Comparison of ENCODE assay signal across 16 mouse cellular contexts in genomic region chr1:166126795-166127194, GRCm38 (mm10). TPM values are rescaled to one million over a fixed set of nuclear protein-coding genes. Genes with fewer than 3 reads are reported as not detected.
DNase-seq lines count a peak whose midpoint lies in the region; ATAC-seq lines count a peak whose summit lies in the region.
"Had no signal": no experiment of that assay in that cellular context is flagged by ENCODE, and none has a peak within 500 bp of the region (broad histone marks: within the 10 kb centered on the region; RNA-seq: fewer than 3 reads in every experiment).

No protein-coding gene starts in this region.

- H3K4me3 ChIP-seq in intestine, embryonic 16.5 days (ENCODE audit: low read length), result no peak overlapping the region
- H3K4me3 ChIP-seq: forebrain, embryonic 10.5 days; megakaryocyte, embryonic 14.5 days had no signal

- no peaks in the 10 kb centered on the region for H3K27me3 ChIP-seq in intestine, embryonic 16.5 days (replicated peaks; ENCODE audit: control insufficient read depth, insufficient read depth, low read length)

- 58% methylated on average over 9 of the region's 9 CpGs for WGBS in intestine, embryonic 16.5 days

- peak overlapping the region; percentile 35 for H3K4me2 ChIP-seq in intestine, embryonic 16.5 days (ENCODE audit: low read depth, low read length)
- H3K4me2 ChIP-seq: liver, embryonic 11.5 days had no signal

- H3K9me3 ChIP-seq in intestine, embryonic 16.5 days (ENCODE audit: control insufficient read depth, low read length), result no peaks in the 10 kb centered on the region

- H3K4me1 ChIP-seq in intestine, embryonic 16.5 days (ENCODE audit: control insufficient read depth, insufficient read depth, low read length), result peaks cover 20% of the 10 kb centered on the region

- no peaks in the 10 kb centered on the region for H3K36me3 ChIP-seq in intestine, embryonic 16.5 days (ENCODE audit: control insufficient read depth, insufficient read depth, low read length)
- H3K36me3 ChIP-seq: forebrain, embryonic 10.5 days had no signal

- H3K27ac ChIP-seq in intestine, embryonic 16.5 days (ENCODE audit: low read length), result no peak overlapping the region

- ATAC-seq in intestine, embryonic 16.5 days, result no peak

- no peak overlapping the region for H3K9ac ChIP-seq in intestine, embryonic 16.5 days (ENCODE audit: low read depth, low read length)

- peak; percentile 13 for DNase-seq in embryo, embryonic 9.5 days (ENCODE audit: extremely low spot score)
- DNase-seq in embryo, embryonic 11 days, result no peak
- DNase-seq in ES-CJ7 (ENCODE audit: low read depth, low spot score), result peak; percentile 96
- DNase-seq in heart, adult 8-10 months (ENCODE audit: low spot score), result peak; percentile 13
- no peak for DNase-seq in left cerebral cortex, adult 9 months (ENCODE audit: low spot score in 2 of 2)
- no peak for DNase-seq in layer of hippocampus, adult 8-10 months (ENCODE audit: low spot score in 2 of 2)
- no peak for DNase-seq in cerebellum, postnatal 25 days
- DNase-seq: cerebellum, postnatal 36 days; kidney, postnatal 10 days; thymus, postnatal 4 days had no signal

RNA-seq across cellular contexts. Expression of gene Dusp27, which starts 0.9 kb away (rescaled TPM):
- 10 to 100 TPM; 36.3 to 55.0 (median 43.5) TPM for total RNA-seq in heart, adult 8-10 months (2022)
- 1.5 and 1.7 TPM in 2 replicates for polyA plus RNA-seq in intestine, embryonic 16.5 days (2015; fragmentation: Nextera tagmentation; extraction: Ambion mirVana)
- total RNA-seq in layer of hippocampus, adult 8-10 months (2022), result under 1 TPM in 3 of 4 experiments, not detected in 1; 0.12 to 0.20 (median 0.20) TPM
- total RNA-seq: granulocyte monocyte progenitor cell, adult 5-6 weeks had no signal

RNA-seq across cellular contexts. Expression of gene Gpa33, which starts 3.2 kb away (rescaled TPM):
- not detected for total RNA-seq in heart, adult 8-10 months (2022)
- polyA plus RNA-seq in intestine, embryonic 16.5 days (2015; fragmentation: Nextera tagmentation; extraction: Ambion mirVana), result 79.6 and 86.9 TPM in 2 replicates
- total RNA-seq in layer of hippocampus, adult 8-10 months (2022), result under 1 TPM in 1 of 4 experiments, not detected in 3; 0.17 TPM
- total RNA-seq: granulocyte monocyte progenitor cell, adult 5-6 weeks had no signal
- polyA plus RNA-seq: liver, embryonic 11.5 days; neural tube, embryonic 14.5 days had no signal

Comparison
In these comparisons a context has a peak if more than half of its experiments do, and no peak if none do; other contexts are left out.
1. DNase-seq: peak in embryo, embryonic 9.5 days (single experiment), ES-CJ7 (single experiment) and heart, adult 8-10 months (single experiment); none in embryo, embryonic 11 days (single experiment), left cerebral cortex, adult 9 months (0 of 2), layer of hippocampus, adult 8-10 months (0 of 2) and cerebellum, postnatal 25 days (0 of 2).
2. RNA of gene Dusp27, which starts 0.9 kb away (total RNA-seq): 36.3 to 55.0 TPM in heart, adult 8-10 months; 0.12 to 0.20 TPM in layer of hippocampus, adult 8-10 months; every median in the first group is over 10 times any median in the second.